Mouse (Mus musculus) CH12.LX (cell line): ENCODE measurements at regions not wholly inside any gene's neighbourhood (a gene's known extent, or its start where the extent isn't known, plus 50 kb on each side); places are given as distances from the start of the nearest gene placed in this dataset.

ENCODE experiments used
- DNase-seq: peaks from one replicate; pipeline ENCODE4 v3.0.0-alpha.2; 2013; ENCODE audit errors: extremely low read depth
- H3K27ac ChIP-seq: 2 replicates; pipeline ENCODE4 v1.5.1; 2012; ENCODE audit warnings: low read depth, mild to moderate bottlenecking, control low read depth, moderate library complexity; ENCODE audit not compliant: insufficient read depth
- H3K27me3 ChIP-seq: replicated peaks from 2 replicates; pipeline ENCODE3; 2012; ENCODE audit warnings: inconsistent platforms
- H3K36me3 ChIP-seq, 2 experiments: replicated peaks in 1 of 2; 2 replicates each; pipeline versions ENCODE3 to v1.6.1; 2012; ENCODE audit warnings: inconsistent platforms in 1 of 2, low read length in 1 of 2, mild to moderate bottlenecking in 1 of 2, mixed read lengths in 1 of 2, moderate library complexity in 1 of 2; ENCODE audit not compliant: control insufficient read depth in 1 of 2, insufficient read depth in 1 of 2
- H3K4me1 ChIP-seq, 2 experiments: 2 replicates each; pipeline ENCODE4 v1.6.1; 2012; ENCODE audit warnings: inconsistent platforms in 1 of 2, moderate library complexity in 1 of 2; ENCODE audit not compliant: insufficient read depth in 2 of 2, control insufficient read depth in 1 of 2
- H3K4me2 ChIP-seq: 2 replicates; pipeline ENCODE4 v1.6.1; 2012; ENCODE audit warnings: low read depth, mild to moderate bottlenecking, control low read depth; ENCODE audit not compliant: poor library complexity, insufficient read depth, severe bottlenecking
- H3K4me3 ChIP-seq, 3 experiments: fragments of 150-350 bp in 1 of 3; sonication (generic) in 1 of 3; replicated peaks in 1 of 3; 2 replicates each; pipeline versions ENCODE3 to v1.5.1; 2011 to 2012; ENCODE audit warnings: low read depth in 2 of 3, low read length in 2 of 3, mild to moderate bottlenecking in 2 of 3, moderate library complexity in 2 of 3, control low read depth in 1 of 3, improper control_type of control experiment in 1 of 3, inconsistent platforms in 1 of 3, mixed read lengths in 1 of 3; ENCODE audit not compliant: poor library complexity in 1 of 3
- H3K79me2 ChIP-seq: replicated peaks from 2 replicates; pipeline ENCODE4 v1.6.1; 2012; ENCODE audit warnings: mild to moderate bottlenecking, moderate library complexity; ENCODE audit not compliant: control insufficient read depth, poor library complexity, insufficient read depth, severe bottlenecking; ENCODE audit errors: extremely low read depth
- H3K9ac ChIP-seq: 2 replicates; pipeline ENCODE4 v1.6.1; 2012; ENCODE audit warnings: low read depth, mild to moderate bottlenecking, control low read depth, moderate library complexity; ENCODE audit not compliant: insufficient read depth
- H3K9me3 ChIP-seq: replicated peaks from 2 replicates; pipeline ENCODE3; 2012; ENCODE audit warnings: low read length, inconsistent platforms, mixed read lengths
- CHD1 ChIP-seq: IDR thresholded peaks from 2 replicates; pipeline ENCODE4 v1.6.1; 2012; ENCODE audit warnings: low read depth, low read length, improper control_type of control experiment, inconsistent platforms
- CHD2 ChIP-seq: IDR thresholded peaks from 2 replicates; pipeline ENCODE4 v1.6.1; 2011; ENCODE audit warnings: low read length, improper control_type of control experiment
- CTCF ChIP-seq, 2 experiments: IDR thresholded peaks in 1 of 2; conservative IDR thresholded peaks in 1 of 2; 2 replicates each; pipeline ENCODE4 v1.5.1; 2011 to 2012; ENCODE audit warnings: low read depth in 2 of 2, low read length in 2 of 2, improper control_type of control experiment in 1 of 2, inconsistent platforms in 1 of 2, mild to moderate bottlenecking in 1 of 2, moderate library complexity in 1 of 2
- E2F4 ChIP-seq: IDR thresholded peaks from 2 replicates; pipeline ENCODE4 v1.6.1; 2011; ENCODE audit warnings: low read depth, low read length, improper control_type of control experiment; ENCODE audit not compliant: insufficient replicate concordance
- ELF1 ChIP-seq: IDR thresholded peaks from 2 replicates; pipeline ENCODE4 v1.6.1; 2014; ENCODE audit warnings: low read depth, mild to moderate bottlenecking, inconsistent platforms, low read length, improper control_type of control experiment
- EP300 ChIP-seq: IDR thresholded peaks from 2 replicates; pipeline ENCODE4 v1.6.1; 2011; ENCODE audit warnings: low read length, improper control_type of control experiment
- GABPA ChIP-seq: IDR thresholded peaks from 2 replicates; pipeline ENCODE4 v1.6.1; 2012; ENCODE audit warnings: low read depth, low read length, improper control_type of control experiment, inconsistent platforms; ENCODE audit not compliant: insufficient replicate concordance
- IRF4 ChIP-seq: IDR thresholded peaks from 2 replicates; pipeline ENCODE4 v1.6.1; 2014; ENCODE audit warnings: low read depth, mild to moderate bottlenecking, inconsistent platforms, low read length, improper control_type of control experiment
- JUN ChIP-seq: IDR thresholded peaks from 2 replicates; pipeline ENCODE4 v1.6.1; 2011; ENCODE audit warnings: low read depth, mild to moderate bottlenecking, low read length, improper control_type of control experiment, moderate library complexity; ENCODE audit not compliant: insufficient read depth
- JUND ChIP-seq: conservative IDR thresholded peaks from 2 replicates; pipeline ENCODE4 v1.6.1; 2011; ENCODE audit warnings: low read depth, low read length, improper control_type of control experiment
- KAT2A ChIP-seq: IDR thresholded peaks from 2 replicates; pipeline ENCODE4 v1.6.1; 2012; ENCODE audit warnings: low read length, improper control_type of control experiment, inconsistent platforms; ENCODE audit not compliant: insufficient replicate concordance
- MAX ChIP-seq: IDR thresholded peaks from 2 replicates; pipeline ENCODE4 v1.6.1; 2011; ENCODE audit warnings: low read length, improper control_type of control experiment
- MEF2A ChIP-seq: IDR thresholded peaks from 2 replicates; pipeline ENCODE4 v1.6.1; 2014; ENCODE audit warnings: low read depth, mild to moderate bottlenecking, inconsistent platforms, low read length, improper control_type of control experiment, borderline replicate concordance
- MXI1 ChIP-seq: IDR thresholded peaks from 2 replicates; pipeline ENCODE4 v1.6.1; 2011; ENCODE audit warnings: mild to moderate bottlenecking, low read depth, low read length, improper control_type of control experiment
- MYC ChIP-seq: IDR thresholded peaks from 2 replicates; pipeline ENCODE4 v1.6.1; 2011; ENCODE audit warnings: low read depth, mild to moderate bottlenecking, improper control_type of control experiment, low read length
- NELFE ChIP-seq: IDR thresholded peaks from 2 replicates; pipeline ENCODE4 v1.6.1; 2011; ENCODE audit warnings: low read depth, low read length, improper control_type of control experiment
- PAX5 ChIP-seq: IDR thresholded peaks from 2 replicates; pipeline ENCODE4 v1.6.1; 2012; ENCODE audit warnings: low read length, inconsistent platforms, mixed read lengths
- SIN3A ChIP-seq: IDR thresholded peaks from 2 replicates; pipeline ENCODE4 v1.6.1; 2012; ENCODE audit warnings: low read length, improper control_type of control experiment, inconsistent platforms
- TBP ChIP-seq: conservative IDR thresholded peaks from 2 replicates; pipeline ENCODE4 v1.6.1; 2011; ENCODE audit warnings: low read depth, low read length, improper control_type of control experiment
- TCF12 ChIP-seq: IDR thresholded peaks from 2 replicates; pipeline ENCODE4 v1.6.1; 2014; ENCODE audit warnings: low read depth, mild to moderate bottlenecking, inconsistent platforms, low read length, improper control_type of control experiment
- USF1 ChIP-seq: IDR thresholded peaks from 2 replicates; pipeline ENCODE4 v1.6.1; 2014; ENCODE audit warnings: low read depth, mild to moderate bottlenecking, inconsistent platforms, low read length, improper control_type of control experiment
- ZC3H11A ChIP-seq: IDR thresholded peaks from 2 replicates; pipeline ENCODE4 v1.6.1; 2012; ENCODE audit warnings: low read depth, mild to moderate bottlenecking, inconsistent platforms, low read length, improper control_type of control experiment
- ZKSCAN1 ChIP-seq: IDR thresholded peaks from 2 replicates; pipeline ENCODE4 v1.6.1; 2012; ENCODE audit warnings: low read depth, inconsistent platforms, low read length, improper control_type of control experiment, borderline replicate concordance
- ZMIZ1 ChIP-seq: IDR thresholded peaks from 2 replicates; pipeline ENCODE4 v1.6.1; 2012; ENCODE audit warnings: low read depth, mild to moderate bottlenecking, inconsistent platforms, low read length, improper control_type of control experiment
- dilution Hi-C: fragments of 300-500 bp; cut with MboI; formaldehyde crosslinking; loops from 2 replicates; pipeline ENCODE4 v1.14.3; 2020; ENCODE audit warnings: low sequenced_read_pairs; ENCODE audit not compliant: extremely low pct_unique_long_range_greater_than_20kb, extremely low pct_ligation_motif_present
- in situ Hi-C: fragments of 300-500 bp; cut with MboI; formaldehyde crosslinking; loops from 3 replicates; pipeline ENCODE4 v1.14.3; 2019; ENCODE audit warnings: low sequenced_read_pairs, low pct_ligation_motif_present, low pct_unique_long_range_greater_than_20kb, mixed read lengths

GRCm38 (mm10) chr3:34299637-34300036, 218.5 kb upstream of the Dnajc19 start:
- Histone ChIP-seq H3K4me2 (no peak overlapping the region), H3K36me3 (no peaks in the 10 kb centered on the region), H3K9me3 (no peaks in the 10 kb centered on the region), H3K79me2 (no peaks in the 10 kb centered on the region), H3K27ac (no peak overlapping the region), H3K4me1 (peaks cover 0 to 7% of the 10 kb centered on the region in 2 experiments; a peak in 1 of 4 replicates), H3K27me3 (no peaks in the 10 kb centered on the region), H3K9ac (no peak overlapping the region), H3K4me3 (no peak overlapping the region)
- TF ChIP-seq IRF4: no peak
- no peak for TF ChIP-seq JUN
- no peak for TF ChIP-seq ZMIZ1
- no peak for TF ChIP-seq PAX5
- TF ChIP-seq MAX: no peak
- TF ChIP-seq NELFE: no peak
- TF ChIP-seq ZC3H11A: no peak
- no peak for TF ChIP-seq CHD1
- TF ChIP-seq JUND: no peak
- TF ChIP-seq MEF2A: no peak
- TF ChIP-seq EP300: no peak
- TF ChIP-seq CTCF (conservative IDR thresholded peaks at IDR 0.05 in 1 of 2, IDR thresholded peaks at IDR 0.05 in 1 of 2; ENCODE audit: low read depth in 2 of 2, low read length in 2 of 2): no peak
- no peak for TF ChIP-seq CHD2
- TF ChIP-seq MXI1: no peak
- TF ChIP-seq TCF12: no peak
- DNase-seq: no peak
- in situ Hi-C loops (no loop called here), dilution Hi-C loops (no loop called here)

GRCm38 (mm10) chr3:34287836-34288235, 206.7 kb upstream of the Dnajc19 start:
- Histone ChIP-seq H3K79me2 (no peaks in the 10 kb centered on the region), H3K27ac (no peak overlapping the region), H3K4me2 (no peak overlapping the region), H3K4me3 (no peak overlapping the region), H3K9ac (no peak overlapping the region), H3K4me1 (peaks cover 0 to 11% of the 10 kb centered on the region in 2 experiments; a peak in 2 of 4 replicates), H3K36me3 (no peaks in the 10 kb centered on the region), H3K9me3 (no peaks in the 10 kb centered on the region), H3K27me3 (no peaks in the 10 kb centered on the region)
- in situ Hi-C loops: no loop called here
- dilution Hi-C loops: no loop called here
- TF ChIP-seq ELF1 (no peak), MYC (no peak), SIN3A (no peak), ZKSCAN1 (no peak), USF1 (no peak), MEF2A (no peak), E2F4 (no peak), ZC3H11A (no peak), TBP (no peak), PAX5 (no peak), CHD1 (no peak), GABPA (no peak), KAT2A (no peak)
- no peak for DNase-seq
